Mouse (Mus musculus) liver, embryonic 12.5 days (tissue): ENCODE results near the gene Basp1. TPM values are rescaled to one million over a fixed set of nuclear protein-coding genes. Genes with fewer than 3 reads are reported as not detected.
"Not testable (repeated sequence)": the region's sequence is repeated elsewhere in the genome, so short reads cannot be mapped to it uniquely, and the experiment has no call there.

Experiments used
- ATAC-seq: fragments of 200-750 bp; cut with Nextera tagmentation; 2 replicates; pipeline ENCODE4 v1.8.0; 2017; ENCODE audit warnings: moderate number of reproducible peaks, mild to moderate bottlenecking, moderate library complexity
- H3K27ac ChIP-seq: fragments of 300-500 bp; sonication (generic); 2 replicates; pipeline ENCODE4 v1.5.1; 2016; ENCODE audit warnings: mild to moderate bottlenecking
- H3K27me3 ChIP-seq: fragments of 300-500 bp; sonication (generic); replicated peaks from 2 replicates; pipeline ENCODE4 v1.6.1; 2016; ENCODE audit warnings: mild to moderate bottlenecking, moderate library complexity
- H3K36me3 ChIP-seq: fragments of 300-500 bp; sonication (generic); 2 replicates; pipeline ENCODE4 v1.6.1; 2016; ENCODE audit warnings: mild to moderate bottlenecking, moderate library complexity
- H3K4me1 ChIP-seq: fragments of 300-500 bp; sonication (generic); 2 replicates; pipeline ENCODE4 v1.6.1; 2016
- H3K4me2 ChIP-seq: fragments of 300-500 bp; sonication (generic); 2 replicates; pipeline ENCODE4 v1.6.1; 2016; ENCODE audit warnings: mild to moderate bottlenecking, moderate library complexity
- H3K4me3 ChIP-seq: fragments of 300-500 bp; sonication (generic); 2 replicates; pipeline ENCODE4 v1.5.1; 2016; ENCODE audit warnings: mild to moderate bottlenecking, moderate library complexity
- H3K9ac ChIP-seq: fragments of 300-500 bp; sonication (generic); 2 replicates; pipeline ENCODE4 v1.6.1; 2016; ENCODE audit warnings: mild to moderate bottlenecking, moderate library complexity
- H3K9me3 ChIP-seq: fragments of 300-500 bp; sonication (generic); replicated peaks from 2 replicates; pipeline ENCODE4 v1.6.1; 2016; ENCODE audit warnings: mild to moderate bottlenecking, moderate library complexity
- WGBS: fragments of 180-500 bp; shearing (Covaris S2); methylation state at CpG from one replicate; pipeline ENCODE4 v1.1.7; 2016; ENCODE audit not compliant: insufficient replicate concordance; 5-methylcytosine and 5-hydroxymethylcytosine counted together
- polyA plus RNA-seq: library from polyadenylated mRNA; unstranded; fragments of >200 nt; fragmentation: Nextera tagmentation; extraction: Ambion mirVana; gene quantifications from 2 replicates; pipeline ENCODE4 v1.2.1, GENCODE M21; 2016

Gene Basp1
- polyA plus RNA-seq, result 9.6 and 10.8 TPM in 2 replicates

DNA sequence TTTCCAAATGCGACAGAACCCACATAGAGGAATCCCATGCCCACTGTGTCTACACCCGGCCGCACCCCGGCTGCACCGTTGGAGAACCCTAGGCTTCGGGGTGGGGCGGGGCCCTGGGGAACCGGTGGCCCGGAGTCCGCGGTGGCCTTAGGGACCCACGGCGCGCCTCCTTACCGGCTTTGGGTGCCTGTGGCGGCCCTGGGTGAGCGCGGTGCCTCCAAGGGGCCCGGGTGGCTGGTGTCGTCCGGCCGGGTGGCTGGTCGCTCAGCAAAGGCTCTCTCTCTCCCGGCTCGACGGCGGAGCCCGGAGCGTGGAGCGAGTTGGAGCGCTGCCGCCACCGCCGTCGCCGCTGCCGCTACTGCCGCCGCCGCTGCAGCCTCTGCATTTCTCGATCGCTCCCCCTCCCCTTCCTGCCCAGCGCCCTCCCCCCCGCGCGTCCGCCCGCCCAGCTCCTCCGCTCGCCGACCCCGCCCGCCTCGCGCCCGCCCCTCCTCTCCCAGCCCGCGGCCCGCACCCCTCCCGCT lies at the start of gene Basp1:
TSS of gene Basp1 (minus strand) at position 387 of the 524 bp plus-strand sequence.
- no peaks in the 10 kb centered on the region for H3K36me3 ChIP-seq
- peak within 1 kb of the TSS; percentile 65 for H3K4me2 ChIP-seq
- peak within 1 kb of the TSS; percentile 56 for H3K4me3 ChIP-seq
- peak within 1 kb of the TSS; percentile 41 for H3K9ac ChIP-seq
- peaks cover 15% of the 10 kb centered on the region; the same call in 1 of the 2 replicates for H3K4me1 ChIP-seq
- H3K27ac ChIP-seq, result no peak within 1 kb of the TSS
- ATAC-seq, result peak; percentile 30
- H3K9me3 ChIP-seq, result no peaks in the 10 kb centered on the region
- H3K27me3 ChIP-seq, result peaks cover 43% of the 10 kb centered on the region
- under 1% methylated on average over 30 of the region's 60 CpGs for WGBS

DNA sequence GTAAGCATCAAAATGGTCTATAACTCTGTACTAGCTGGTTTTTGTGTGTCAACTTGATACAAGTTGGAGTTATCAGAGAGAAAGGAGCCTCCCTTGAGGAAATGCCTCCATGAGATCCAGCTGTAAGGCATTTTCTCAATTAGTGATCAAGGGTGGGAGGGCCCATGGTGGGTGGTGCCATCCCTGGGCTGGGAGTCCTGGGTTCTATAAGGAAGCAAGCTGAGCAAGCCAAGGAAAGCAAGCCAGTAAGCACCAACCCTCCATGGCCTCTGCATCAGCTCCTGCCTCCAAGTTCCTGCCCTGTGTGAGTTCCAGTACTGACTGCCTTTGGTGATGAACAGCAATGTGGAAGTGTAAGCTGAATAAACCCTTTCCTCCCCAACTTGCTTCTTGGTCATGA lies 49.5 kb upstream of the Basp1 start:
- not testable (repeated sequence) for H3K4me3 ChIP-seq, H3K4me1 ChIP-seq, H3K27me3 ChIP-seq, H3K9ac ChIP-seq, ATAC-seq, H3K27ac ChIP-seq, H3K36me3 ChIP-seq, H3K4me2 ChIP-seq, H3K9me3 ChIP-seq

DNA sequence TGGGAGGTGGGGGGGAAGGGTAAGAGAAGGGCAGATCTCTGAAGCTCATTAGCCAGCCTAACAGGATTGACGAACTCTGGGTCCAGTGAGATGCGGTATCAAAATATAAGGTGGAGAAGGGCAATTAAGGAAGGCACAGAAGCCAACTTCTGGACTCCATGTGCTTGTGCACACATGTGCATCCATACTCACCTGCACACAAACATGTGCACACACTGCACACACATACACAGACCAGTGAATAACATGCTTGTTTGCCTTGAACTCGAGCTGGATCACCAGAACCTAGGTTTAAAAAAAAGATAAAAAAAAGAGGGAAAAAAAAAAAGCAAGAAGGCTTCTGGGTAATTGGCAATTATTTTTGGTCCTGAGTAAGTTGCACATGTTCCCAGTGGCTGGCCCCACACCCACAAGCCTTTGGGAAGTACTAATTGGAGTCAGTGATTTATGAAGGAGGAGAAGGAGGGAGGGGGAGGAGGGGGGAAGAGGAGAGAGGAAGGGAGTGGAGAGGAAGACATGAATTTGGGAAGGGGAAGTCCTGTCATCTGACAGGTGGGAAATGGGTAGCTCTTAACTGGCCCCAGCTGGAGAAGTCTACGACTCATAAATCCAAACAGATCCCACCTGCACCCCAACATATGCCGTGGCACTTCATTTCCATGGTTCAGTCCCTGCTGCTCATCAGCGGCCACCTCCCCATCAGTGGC lies 48.6 kb upstream of the Basp1 start:
- no peaks in the 10 kb centered on the region for H3K36me3 ChIP-seq
- no peak overlapping the region for H3K27ac ChIP-seq
- H3K9ac ChIP-seq, result no peak overlapping the region
- 62% methylated on average over 6 of the region's 6 CpGs for WGBS
- no peaks in the 10 kb centered on the region for H3K27me3 ChIP-seq
- H3K9me3 ChIP-seq, result no peaks in the 10 kb centered on the region
- ATAC-seq, result no peak
- H3K4me3 ChIP-seq, result no peak overlapping the region
- H3K4me2 ChIP-seq, result no peak overlapping the region
- 0 out of 2 replicates have a peak, but pooled peaks cover 5% of the 10 kb centered on the region for H3K4me1 ChIP-seq

DNA sequence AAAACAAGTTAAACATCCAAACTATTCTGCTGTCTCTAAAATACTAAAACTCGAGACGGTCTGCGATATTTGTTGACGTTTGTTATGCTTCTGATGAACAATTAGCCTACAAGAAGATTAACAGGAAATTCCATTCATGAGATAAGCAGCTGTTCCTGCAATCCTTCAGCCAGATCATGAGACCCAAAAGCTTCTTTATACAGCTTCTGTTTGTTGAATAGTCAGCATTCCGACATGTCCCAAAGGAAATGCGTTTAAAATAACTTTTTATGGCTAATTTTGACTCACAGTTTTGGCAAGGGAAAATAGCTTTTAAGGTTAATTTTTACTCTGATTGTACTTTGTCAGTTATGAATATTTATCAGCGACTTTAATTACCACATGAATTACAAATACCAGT lies 46.3 kb upstream of the Basp1 start:
- Histone ChIP-seq H3K4me2 (no peak overlapping the region), H3K27me3 (no peaks in the 10 kb centered on the region), H3K4me1 (0 out of 2 replicates have a peak, but pooled peaks cover 5% of the 10 kb centered on the region), H3K9ac (no peak overlapping the region), H3K36me3 (no peaks in the 10 kb centered on the region), H3K27ac (no peak overlapping the region), H3K9me3 (no peaks in the 10 kb centered on the region), H3K4me3 (no peak overlapping the region)
- WGBS, result 29% methylated on average over 7 of the region's 7 CpGs
- ATAC-seq, result no peak

DNA sequence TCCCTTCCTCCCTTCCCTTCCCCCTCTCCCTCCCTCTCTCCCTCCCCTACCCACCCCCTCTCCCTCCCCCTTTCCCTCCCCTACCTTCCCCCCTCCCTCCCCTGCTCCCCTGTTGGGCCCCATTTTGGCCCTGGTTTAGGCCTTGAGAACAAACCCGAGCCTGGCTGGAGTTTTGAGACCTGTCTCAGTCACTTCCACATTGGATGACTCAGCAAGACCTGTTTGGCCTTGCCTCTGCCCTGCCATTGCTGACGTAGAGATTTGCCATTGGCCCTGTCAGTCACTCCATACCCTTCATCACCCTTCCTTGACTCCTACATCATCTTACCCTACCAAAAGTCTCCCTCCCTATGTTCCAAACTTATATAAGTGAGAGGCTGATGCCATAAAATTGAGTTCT lies 43.9 kb upstream of the Basp1 start:
- H3K4me3 ChIP-seq, result no peak overlapping the region
- H3K36me3 ChIP-seq, result no peaks in the 10 kb centered on the region
- H3K27me3 ChIP-seq, result no peaks in the 10 kb centered on the region
- no peak overlapping the region for H3K4me2 ChIP-seq
- ATAC-seq, result no peak
- no peaks in the 10 kb centered on the region for H3K9me3 ChIP-seq
- 41% methylated on average over 2 of the region's 2 CpGs for WGBS
- no peak overlapping the region for H3K27ac ChIP-seq
- 0 out of 2 replicates have a peak, but pooled peaks cover 5% of the 10 kb centered on the region for H3K4me1 ChIP-seq
- no peak overlapping the region for H3K9ac ChIP-seq

DNA sequence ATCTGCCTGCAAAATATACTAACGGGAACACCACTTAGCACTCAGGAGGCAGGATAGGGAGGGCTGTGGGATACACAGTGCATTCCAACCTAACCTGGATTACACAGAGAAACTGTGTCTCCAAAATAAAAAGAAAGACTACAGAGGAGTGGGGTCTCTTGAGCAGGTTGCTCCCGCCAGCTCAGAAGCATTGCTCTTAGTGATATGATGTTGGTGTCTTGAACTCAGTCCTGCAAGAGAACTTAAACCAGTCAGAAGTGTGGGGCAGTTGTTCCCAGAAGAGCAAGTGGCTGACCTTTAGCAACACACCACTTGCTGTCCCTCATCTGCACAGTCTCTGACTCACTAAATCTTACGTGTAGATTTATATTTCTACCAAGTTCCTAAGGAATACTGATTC lies 40.0 kb upstream of the Basp1 start:
- H3K9ac ChIP-seq, result no peak overlapping the region
- H3K27ac ChIP-seq, result no peak overlapping the region
- H3K36me3 ChIP-seq, result no peaks in the 10 kb centered on the region
- ATAC-seq, result no peak
- no peak overlapping the region for H3K4me3 ChIP-seq
- WGBS, result 70% methylated on average over 3 of the region's 3 CpGs
- no peaks in the 10 kb centered on the region for H3K9me3 ChIP-seq
- no peaks in the 10 kb centered on the region for H3K4me1 ChIP-seq
- no peak overlapping the region for H3K4me2 ChIP-seq
- H3K27me3 ChIP-seq, result no peaks in the 10 kb centered on the region

DNA sequence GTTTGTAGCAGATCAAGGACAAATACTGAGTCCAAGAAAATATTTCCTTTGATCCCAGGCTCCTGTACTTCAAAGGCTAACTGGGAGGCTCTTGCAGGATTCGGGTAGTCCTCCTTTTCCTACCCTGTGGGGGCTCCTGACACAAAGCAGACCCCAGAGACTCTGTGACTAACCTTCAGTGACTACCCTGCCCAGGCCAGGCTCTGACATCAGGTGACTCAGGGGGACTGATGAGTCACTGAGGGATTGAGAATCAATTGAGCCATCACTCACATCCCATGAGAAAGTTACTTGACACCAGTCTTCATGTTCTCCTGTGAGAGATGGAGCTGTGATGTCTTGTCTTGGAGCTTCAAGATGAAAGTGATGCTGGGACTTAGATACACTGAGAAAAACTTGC lies 35.8 kb upstream of the Basp1 start:
- 24% methylated on average over 1 of the region's 1 CpGs for WGBS
- H3K4me2 ChIP-seq, result no peak overlapping the region
- no peak for ATAC-seq

DNA sequence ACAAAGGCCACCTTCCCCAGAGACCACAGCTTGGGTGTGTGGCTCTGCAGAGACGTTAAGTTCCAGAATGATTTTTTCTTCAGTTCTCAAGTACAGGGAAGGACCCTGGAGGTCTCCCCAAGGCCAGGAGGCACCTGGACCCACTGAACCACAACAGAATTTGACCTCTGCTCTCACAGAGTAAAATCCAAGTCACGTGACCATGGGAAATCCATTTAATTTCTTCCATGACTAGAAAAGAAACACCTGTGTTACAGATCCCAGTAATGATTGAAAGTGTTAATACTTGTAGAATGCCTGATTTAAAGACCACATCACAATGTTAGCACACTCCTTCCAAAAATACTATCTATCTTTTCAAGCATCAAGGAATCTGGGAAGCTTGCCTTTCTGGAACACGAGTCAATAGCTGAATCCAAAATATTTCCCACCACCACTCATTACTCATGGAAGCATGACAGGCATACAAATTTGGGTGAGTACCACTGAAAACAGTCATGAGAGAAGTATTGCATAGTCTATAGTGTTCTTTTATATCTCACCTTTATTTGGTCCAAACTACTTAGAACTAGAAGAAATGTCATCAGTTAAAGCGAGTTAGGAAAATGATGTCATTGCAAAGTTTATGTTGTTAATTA lies 35.3 kb upstream of the Basp1 start:
- 63% methylated on average over 4 of the region's 4 CpGs for WGBS

More for the DNA sequence above, 35.8 kb upstream of the Basp1 start:
- Histone ChIP-seq H3K27me3 (peaks cover 9% of the 10 kb centered on the region; the same call in 1 of the 2 replicates), H3K9ac (no peak overlapping the region), H3K27ac (no peak overlapping the region), H3K4me1 (0 out of 2 replicates have a peak, but pooled peaks cover 4% of the 10 kb centered on the region), H3K9me3 (no peaks in the 10 kb centered on the region), H3K36me3 (no peaks in the 10 kb centered on the region), H3K4me3 (no peak overlapping the region)

DNA sequence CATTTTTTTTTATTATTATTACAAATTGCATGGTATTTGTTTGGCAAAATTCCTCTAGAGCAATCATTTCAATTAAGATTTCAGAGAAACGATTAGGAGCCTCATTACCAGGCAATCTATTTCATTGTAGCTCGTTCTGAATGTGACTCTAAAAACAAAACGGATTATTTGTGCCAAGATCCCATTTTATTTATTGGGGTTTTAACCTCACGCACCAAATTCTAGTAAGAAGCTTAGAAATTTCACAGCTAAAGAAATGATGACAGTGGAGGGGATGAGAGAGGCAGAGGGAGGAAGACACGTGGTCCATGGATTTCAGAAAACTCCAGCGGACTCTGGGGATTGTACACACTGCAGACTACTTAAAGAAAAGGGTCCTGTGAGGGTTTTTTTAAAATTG lies 33.6 kb upstream of the Basp1 start:
- ATAC-seq, result no peak

More for the DNA sequence above, 35.3 kb upstream of the Basp1 start:
- Histone ChIP-seq H3K27ac (no peak overlapping the region), H3K9ac (no peak overlapping the region), H3K36me3 (no peaks in the 10 kb centered on the region), H3K4me2 (no peak overlapping the region), H3K27me3 (peaks cover 9% of the 10 kb centered on the region; the same call in 1 of the 2 replicates), H3K4me1 (0 out of 2 replicates have a peak, but pooled peaks cover 4% of the 10 kb centered on the region), H3K4me3 (no peak overlapping the region), H3K9me3 (no peaks in the 10 kb centered on the region)
- no peak for ATAC-seq

DNA sequence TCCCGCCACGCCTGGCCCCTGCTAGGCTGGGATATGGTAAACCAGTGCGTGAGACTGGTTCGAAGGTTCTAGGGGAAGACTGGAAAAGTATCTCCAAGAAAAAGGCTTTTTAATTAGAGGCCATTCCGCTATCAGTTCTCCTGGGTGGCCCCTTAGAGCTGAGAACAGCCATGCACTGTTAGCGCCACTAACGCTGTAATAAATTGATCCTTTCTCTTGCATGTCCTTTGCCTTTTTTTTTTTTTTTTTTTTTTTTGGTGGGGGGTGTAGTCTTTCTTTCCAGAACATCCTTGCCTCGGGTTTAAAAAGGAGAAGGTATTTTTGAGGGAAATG lies 32.6 kb upstream of the Basp1 start:
- 32% methylated on average over 8 of the region's 8 CpGs for WGBS
- Histone ChIP-seq H3K27ac (no peak overlapping the region), H3K9ac (no peak overlapping the region), H3K4me1 (0 out of 2 replicates have a peak, but pooled peaks cover 10% of the 10 kb centered on the region), H3K4me2 (no peak overlapping the region; the same call in 1 of the 2 replicates), H3K27me3 (peaks cover 15% of the 10 kb centered on the region; the same call in 1 of the 2 replicates), H3K9me3 (no peaks in the 10 kb centered on the region), H3K4me3 (no peak overlapping the region), H3K36me3 (no peaks in the 10 kb centered on the region)
- ATAC-seq, result no peak

More for the DNA sequence above, 33.6 kb upstream of the Basp1 start:
- Histone ChIP-seq H3K4me2 (no peak overlapping the region), H3K36me3 (no peaks in the 10 kb centered on the region), H3K4me3 (no peak overlapping the region), H3K27ac (no peak overlapping the region), H3K27me3 (peaks cover 10% of the 10 kb centered on the region; the same call in 1 of the 2 replicates), H3K9me3 (no peaks in the 10 kb centered on the region), H3K4me1 (0 out of 2 replicates have a peak, but pooled peaks cover 4% of the 10 kb centered on the region), H3K9ac (no peak overlapping the region)
- WGBS, result 59% methylated on average over 6 of the region's 6 CpGs

DNA sequence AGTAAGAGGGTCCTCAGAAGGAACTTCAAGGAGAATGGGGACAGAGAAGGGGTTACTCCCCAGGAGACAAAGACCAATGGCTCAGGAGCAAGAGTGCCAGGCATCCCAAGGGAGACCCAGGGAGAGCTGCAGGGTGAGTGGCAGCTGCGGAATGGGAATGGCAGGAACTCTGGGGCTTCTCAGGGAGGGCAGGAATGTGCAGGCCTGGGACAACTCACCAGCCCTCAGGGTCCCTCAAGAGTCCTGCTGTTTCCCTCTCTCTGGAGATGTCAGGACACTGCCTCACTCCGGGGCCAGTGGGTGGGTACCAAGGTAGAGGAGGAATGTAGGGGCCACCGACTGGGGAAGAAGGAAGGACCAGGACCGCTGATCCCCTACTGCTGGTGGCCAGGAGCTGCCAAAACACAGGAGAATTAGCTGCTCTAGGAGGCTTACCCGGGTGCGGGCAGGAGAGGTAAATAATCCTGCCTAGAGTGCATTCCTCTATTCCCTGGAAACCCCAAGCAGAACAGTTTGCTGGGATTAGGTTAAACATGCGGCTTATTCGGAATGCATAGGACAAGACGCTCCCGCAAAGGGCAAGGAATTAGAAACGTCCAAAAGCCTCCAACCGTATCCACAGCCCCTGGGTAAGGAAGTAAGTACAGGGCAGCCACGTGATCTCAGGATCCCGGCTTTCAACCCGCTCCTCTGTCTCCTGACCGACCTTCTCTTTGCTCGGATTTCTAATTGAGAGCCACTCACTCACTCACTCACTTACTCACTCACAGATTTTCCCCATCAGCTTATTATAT lies 32.0 kb upstream of the Basp1 start:
- Histone ChIP-seq H3K36me3 (no peaks in the 10 kb centered on the region), H3K4me1 (peaks cover 10% of the 10 kb centered on the region; the same call in 1 of the 2 replicates)

More for the DNA sequence above, 32.0 kb upstream of the Basp1 start:
- H3K27ac ChIP-seq, result no peak overlapping the region
- H3K9ac ChIP-seq, result no peak overlapping the region
- ATAC-seq, result peak; percentile 28; the same call in 1 of the 2 replicates
- WGBS, result 14% methylated on average over 17 of the region's 17 CpGs
- H3K4me3 ChIP-seq, result no peak overlapping the region
- peaks cover 15% of the 10 kb centered on the region; the same call in 1 of the 2 replicates for H3K27me3 ChIP-seq
- no peaks in the 10 kb centered on the region for H3K9me3 ChIP-seq
- H3K4me2 ChIP-seq, result no peak overlapping the region; the same call in none of the 2 replicates
